Mouse (Mus musculus) urinary bladder, adult 2 months (tissue): ENCODE measurements around the gene Tspear. TPM values are rescaled to one million over a fixed set of nuclear protein-coding genes. Genes with fewer than 3 reads are reported as not detected.

Experiments
- DNase-seq: peaks from one replicate; pipeline ENCODE4 v3.0.0; 2022; ENCODE audit warnings: low spot score
- polyA plus RNA-seq: library from polyadenylated mRNA; depleted of rRNA; stranded (reverse); fragments of >200 nt; gene quantifications from 2 replicates; pipeline ENCODE4 v1.2.3, GENCODE M21; 2012

Tspear gene
- polyA plus RNA-seq, 1 experiment, result 1.6 TPM

DNA sequence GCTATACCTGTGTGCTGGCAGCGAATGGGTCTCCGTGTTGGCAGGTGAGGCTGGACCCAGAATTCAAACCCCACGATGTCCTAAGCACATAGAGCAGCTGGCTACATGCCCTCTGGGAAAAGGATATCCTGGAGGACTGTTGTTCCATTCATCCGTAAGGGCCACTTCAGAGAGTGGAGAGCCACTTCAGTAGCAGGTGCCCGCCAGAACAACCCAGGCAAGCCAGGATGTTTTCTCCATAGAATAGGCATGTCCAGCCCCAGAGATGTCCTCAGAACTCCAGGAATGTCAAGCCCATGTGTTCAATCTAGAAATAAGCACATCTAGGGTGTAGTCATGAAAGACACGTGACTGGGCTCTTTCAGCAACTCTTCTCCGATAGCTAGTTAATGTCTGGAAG is 183.3 kb downstream of the Tspear start:
- DNase-seq, result no peak

DNA sequence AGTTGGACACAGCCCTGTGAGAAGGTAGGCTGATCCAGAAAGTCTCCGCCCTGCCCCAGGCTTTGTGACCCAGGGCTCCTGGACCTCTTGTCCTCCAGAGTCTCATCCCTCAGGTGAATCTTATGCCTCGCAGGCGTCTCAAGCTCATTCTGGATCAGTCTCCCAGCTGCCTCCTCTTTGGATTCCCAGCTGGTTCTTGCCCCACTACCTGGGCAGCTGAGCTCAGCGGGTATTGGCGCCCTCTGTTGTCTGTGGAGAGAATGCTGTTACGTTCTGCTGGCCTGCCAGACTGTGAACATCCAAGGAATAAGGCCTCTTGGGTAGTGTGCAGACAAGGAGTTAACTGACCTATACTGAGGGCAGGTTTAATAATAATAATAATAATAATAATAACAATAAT is 192.6 kb downstream of the Tspear start:
- no peak for DNase-seq

DNA sequence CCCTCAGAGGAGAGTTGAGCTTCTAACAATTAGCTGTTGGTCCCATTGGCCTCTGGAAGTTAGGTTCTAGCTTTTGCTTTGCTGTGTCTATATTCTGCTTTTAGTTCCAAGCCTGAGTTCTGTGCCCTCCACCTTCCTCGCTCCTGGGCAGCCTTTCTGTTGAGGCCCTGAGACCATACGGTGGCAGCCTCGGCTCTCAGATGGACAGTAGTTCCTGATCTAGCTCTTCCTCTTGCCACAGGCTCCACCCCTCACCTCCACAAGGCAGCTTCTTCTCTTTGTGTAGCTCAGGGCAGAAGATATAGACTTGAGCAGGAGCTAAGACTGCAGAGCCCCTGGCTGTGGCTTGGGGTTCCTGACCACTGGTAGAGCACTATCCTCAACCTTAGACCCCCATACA is 193.9 kb downstream of the Tspear start:
- no peak for DNase-seq

DNA sequence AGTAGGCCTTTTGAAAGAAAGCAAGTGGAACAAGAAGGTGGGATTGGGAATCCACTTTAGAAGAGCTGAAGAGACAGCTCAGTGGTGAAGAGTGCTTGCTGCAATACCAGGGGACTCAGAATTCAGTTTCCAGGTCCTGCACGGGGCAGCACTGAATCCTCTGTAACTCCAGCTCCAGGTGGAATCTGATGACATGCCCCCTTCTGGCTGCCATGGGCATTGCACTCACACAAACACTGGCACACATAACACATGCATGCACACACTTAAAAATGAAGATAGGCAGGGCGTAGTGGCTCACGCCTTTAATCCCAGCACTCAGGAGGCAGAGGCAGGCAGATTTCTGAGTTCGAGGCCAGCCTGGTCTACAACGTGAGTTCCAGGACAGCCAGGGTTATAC is 196.2 kb downstream of the Tspear start:
- DNase-seq, result no peak

DNA sequence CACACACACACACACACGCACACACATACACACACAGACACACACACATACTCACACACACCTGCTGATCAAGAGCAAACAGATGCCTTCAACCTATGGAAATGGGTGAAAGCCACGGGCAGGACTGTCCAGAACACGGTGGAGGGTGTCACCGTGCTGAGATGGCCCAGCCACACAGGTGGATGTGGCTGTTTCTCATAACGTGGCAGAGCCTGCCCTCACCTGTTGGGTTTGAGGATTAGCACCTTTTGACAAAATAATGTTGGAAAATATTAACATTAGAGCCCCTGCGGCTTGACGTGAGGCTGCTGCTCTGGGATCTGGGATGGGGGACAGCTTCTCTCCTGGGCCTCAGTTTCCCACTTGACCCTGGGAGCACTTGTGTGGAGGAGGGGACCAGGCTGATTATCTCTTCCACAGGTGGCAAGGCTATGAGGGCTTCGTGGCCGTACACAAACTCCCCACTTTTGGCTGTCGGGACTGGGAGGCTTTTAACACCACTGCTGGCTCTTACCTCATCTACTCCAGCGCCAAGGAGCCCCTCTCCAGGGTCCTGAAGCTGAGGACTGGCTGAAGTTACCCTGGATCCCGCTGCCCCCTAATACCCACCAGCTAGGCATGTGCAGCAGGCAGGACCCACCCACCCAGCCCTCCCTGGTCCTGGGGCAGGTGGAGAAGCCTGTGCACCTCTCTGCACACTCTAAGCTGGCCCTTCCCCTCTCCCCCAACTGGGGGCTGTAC is 199.8 kb downstream of the Tspear start:
- DNase-seq, result no peak

DNA sequence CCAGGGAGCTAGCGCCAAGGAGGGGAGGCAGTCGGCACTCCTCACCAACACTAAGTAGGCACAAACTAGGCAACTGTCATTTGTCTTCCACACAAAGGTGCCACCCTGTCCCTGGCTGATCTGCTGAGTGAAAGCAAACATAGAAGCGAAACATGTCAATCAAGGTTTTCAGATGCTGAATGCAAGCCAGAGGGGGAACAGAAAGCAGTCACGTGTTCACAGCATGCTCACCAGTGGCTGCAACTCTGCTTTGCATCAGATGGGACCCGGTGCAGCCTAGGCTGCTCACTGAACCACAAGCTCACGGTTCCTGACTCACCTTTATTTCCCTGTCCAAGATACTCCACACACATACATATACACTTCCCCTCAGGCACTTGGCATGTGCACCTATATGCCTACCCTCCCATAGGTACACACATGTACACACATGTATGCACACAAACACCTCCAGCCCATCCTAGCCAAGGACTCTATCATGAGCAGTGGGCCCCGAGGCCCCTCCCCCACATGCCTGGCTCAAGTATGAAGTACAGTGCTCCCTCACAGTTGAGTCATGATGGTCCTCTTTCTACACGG is 204.7 kb downstream of the Tspear start:
- no peak for DNase-seq

DNA sequence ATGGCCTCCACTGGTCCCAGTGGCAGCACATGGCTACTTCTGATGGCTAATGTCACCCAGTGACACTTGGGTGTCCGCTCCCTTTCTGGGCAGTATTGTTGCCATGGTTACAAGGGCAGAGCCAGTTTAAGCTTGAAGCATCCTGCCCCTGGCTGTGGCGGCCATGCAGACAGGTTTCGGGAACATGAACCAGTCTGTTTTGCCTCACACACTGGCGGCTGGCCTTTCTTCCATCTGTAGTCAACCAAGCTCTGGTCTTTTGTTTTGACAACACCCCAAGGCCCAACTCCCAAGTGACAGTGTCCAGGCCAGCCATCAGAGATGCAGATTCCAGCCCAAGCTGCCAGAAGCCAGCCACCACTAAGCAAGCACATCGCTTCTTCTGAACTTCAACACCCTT is 209.2 kb downstream of the Tspear start:
- no peak for DNase-seq

DNA sequence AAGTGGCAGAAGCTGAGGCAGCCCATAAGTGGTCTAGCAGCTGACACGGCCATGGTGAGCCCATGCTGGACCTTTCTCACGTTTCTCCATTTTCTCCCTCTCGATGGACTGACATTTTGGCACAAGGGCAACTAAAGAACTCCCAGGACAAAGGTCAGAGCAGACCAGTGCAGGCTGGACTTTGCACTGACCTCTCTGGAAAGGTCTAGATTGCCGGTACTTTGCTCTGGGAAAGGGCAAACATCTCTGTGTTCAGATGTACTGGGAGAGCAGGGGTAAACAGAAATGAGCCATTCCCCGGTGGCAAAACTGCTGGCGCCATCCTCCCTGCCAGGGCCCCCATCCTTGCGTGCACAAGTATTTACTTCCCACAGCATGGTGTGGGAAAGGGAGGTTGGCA is 213.8 kb downstream of the Tspear start:
- DNase-seq, result no peak

DNA sequence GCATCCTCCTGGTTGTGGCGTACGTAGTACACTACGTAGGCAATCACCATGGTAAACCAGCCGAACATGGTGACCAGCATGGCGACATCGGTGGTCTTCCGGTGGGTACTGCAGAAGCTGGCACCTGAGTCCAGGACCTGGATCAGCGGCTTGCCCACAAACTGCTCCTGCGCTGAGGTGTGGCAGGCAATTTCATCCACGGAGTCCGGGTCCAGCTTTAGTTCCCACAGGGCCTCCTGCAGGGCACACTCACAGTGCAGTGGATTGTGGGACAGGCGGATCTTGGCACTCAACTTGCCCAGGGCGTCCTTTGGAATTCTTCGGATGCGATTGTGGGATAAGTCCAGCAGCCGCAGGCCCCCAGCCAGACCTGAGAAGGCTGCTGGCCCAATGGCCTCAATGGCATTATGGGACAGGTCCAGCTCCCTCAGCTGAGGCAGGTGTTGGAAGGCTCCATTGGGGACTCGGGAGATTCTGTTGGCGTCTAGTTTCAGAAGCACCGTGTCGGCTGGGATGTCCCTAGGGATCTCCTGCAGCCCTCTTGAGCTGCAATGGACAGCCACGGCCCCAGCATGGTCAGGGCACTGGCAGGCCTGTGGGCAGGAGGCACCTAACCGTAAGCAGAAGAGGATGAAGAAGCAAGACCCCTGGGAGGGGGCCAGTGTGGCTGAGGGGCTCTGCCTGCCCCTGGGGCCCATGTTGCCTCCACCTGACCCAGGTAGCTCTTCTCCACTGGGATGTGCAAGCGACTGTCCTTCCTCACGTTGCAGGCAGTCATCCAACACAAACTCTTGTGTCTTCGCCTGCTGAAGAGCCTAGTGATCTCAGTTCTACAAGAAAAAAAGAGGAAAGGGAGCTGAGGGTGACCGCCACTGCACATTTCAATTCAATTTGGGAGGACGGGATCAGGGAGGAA is 214.8 kb downstream of the Tspear start:
- DNase-seq, result no peak

DNA sequence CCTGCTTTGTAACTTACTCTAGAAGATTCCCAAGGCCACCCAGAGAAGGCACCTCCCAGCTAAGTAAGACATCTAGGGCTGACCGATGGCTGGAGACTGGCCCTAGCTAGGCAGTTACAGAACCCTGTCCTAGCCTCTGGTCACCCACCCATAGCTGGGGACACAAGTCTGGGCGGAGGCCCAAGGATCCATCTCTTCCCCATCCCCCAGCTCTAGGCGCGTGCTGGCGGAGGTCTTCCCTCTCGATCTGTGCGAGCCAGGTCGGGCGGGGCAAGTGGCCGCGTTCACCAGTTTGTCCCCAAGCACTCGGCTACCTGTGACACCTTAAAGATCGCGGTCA is 215.5 kb downstream of the Tspear start:
- DNase-seq, result no peak

DNA sequence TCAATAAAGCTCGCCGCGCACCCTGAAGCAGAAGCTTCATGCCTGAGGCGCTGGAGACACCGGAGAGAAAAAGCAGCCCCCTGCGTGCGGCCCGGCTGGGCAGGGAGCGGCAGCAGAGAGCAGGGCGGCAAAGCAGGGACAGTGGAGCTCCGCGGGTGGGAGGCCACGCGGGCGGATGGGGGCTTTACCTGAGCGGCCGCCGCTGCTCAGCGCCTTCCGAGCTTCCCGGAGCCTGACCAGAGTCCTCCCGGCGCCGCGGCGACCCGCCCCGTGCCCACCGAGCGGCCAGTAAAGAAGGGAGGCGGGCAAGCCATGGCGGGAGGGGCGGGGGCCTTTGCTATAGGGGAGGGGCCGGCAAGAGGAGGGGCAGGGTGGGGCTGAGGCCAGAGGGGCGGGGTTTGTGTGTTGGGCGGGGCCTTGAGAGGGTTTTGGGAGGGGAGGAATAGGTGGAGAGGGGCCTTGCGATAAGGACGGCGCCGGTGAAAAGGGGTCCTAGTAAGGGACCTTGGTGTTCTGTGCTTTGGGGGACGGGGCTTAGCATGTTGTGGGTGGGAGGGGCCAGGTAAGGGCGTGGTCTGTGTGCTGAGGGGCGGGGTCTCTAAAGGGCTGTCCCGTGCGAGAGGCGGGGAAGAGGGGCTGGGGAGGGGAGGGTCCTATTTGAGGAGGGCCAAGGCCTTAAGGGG is 216.0 kb downstream of the Tspear start, which contains the start of gene Lrrc3:
TSS of gene Lrrc3 (minus strand) at position 326 of the 683 bp plus-strand sequence.
- peak; percentile 54 for DNase-seq

DNA sequence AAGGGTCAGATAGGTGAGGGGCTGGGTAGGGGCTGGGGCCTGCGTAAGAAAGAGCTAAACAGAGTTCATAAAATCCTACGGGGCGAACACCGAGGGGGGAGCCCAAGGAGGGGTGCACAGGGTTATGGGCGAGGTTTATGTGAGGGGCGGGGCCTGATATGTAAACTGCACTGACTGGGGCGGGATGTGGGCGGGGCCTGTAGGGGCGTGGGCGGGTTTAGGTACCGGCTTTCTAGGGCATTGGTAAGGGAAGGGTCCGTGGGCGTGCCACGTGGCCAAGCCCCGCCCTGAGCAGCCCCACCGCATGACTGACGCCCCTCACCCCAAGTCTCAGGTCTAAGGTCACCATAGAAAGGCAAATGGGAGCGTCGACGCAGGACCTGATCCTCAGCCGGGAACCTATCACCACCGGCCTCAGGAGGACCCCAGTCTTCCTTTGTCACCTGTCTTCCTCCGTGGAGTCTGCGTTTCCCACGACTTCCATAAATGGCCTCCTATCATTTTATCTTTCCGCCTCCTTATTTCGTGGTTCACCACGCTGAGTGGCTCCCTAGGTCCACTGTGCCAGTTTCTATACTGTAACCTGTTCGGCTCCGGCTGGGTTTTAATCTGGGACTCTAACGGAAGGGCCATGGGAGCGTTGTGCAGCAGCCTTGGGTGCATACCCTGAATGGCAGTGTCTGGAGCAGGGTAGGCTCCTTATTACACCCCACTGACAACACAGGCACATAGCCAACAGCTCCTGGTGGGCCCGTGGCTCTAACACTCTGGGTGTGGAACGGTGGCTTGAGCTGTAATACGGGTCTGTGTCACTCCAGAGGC is 216.7 kb downstream of the Tspear start:
- no peak for DNase-seq

DNA sequence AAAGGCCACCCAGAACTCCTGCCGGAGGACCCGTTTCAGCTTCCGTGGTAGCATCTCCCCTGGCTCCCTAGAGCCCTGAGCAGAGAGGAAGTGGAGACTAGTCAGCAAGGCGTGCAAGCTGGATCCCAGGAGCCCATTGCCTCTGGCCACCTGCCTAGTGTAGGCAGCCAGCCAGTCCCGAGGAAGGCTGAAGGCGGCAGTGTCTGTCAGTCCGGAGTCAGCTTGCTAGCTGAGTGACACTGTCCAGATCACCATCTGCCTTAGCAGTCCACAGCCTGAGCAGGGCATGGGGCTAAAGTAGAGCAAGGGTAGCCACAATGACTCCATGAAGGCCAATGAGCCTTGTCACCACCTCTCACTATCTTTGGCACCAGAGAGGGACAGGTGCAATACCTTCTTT is 226.2 kb downstream of the Tspear start:
- DNase-seq, result no peak

DNA sequence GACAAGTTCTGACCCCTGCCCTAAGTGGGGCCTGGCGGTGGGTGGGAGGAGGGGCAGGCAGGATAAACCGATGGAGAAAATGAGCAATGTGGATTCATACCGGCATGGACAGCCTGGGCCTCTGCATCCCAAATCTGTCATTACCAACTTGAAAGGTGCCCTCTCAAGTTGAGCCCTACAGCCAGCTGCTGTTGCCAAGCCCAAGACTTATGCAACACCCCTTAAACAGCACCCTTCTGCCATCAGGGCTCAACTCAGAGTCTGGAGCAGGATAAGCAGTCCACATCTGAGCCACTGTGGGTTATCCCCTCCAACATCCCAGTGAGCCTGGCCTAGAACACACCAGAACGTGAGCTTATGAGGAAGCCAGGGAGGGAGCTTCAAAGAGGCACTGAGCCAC is 226.9 kb downstream of the Tspear start:
- no peak for DNase-seq

DNA sequence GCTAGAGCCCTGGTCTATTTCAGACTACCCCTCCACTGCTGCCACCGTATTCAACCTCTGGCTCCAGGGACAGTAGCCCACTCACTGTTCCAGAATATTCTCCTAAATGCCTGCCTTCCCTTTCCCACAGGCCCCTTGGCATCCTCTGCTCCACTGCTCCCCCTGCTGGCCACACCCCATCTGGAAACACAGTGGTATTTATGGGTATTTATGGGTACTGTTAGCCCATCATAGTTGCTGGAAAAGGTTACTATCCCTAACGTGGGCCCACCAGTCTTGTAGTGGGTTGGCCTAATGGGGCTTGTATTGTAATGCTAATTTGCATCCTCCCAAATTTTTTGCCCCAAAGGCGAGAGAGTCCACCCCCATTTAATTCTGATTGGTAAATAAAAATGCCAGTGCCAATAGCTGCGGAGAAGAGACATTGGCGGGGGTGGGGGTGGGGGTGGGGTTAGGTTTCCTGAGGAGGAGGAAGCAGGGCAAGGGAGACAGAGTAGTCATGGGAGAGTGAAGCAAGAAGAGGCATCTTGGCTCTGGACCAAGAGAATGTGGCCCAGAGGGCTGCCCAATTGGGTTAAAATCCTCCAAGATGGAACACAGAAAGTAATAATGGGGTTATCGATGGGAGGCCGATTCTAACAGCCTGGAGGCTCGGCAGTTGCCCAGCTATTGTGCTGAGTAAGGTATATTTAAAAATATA is 230.4 kb downstream of the Tspear start:
- DNase-seq, result peak; percentile 53

DNA sequence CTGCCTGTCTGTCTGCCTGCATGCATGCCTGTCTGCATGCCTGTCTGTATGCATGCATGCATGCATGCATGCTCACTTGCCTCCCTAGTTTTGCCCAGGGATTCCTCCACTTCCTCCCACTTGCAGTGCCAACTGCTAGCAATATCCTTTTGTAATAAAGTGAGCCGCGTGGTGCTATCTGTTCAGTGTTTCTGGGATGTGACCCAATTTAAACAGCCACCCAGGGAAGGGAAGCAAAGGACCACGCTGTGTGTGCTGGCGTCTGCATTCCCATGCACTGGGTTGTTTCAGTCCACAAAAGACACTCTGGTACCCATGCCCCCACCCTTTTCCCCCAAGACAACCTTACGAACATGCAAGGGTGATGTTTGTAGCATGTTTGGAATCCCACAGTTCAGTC is 234.6 kb downstream of the Tspear start:
- no peak for DNase-seq

DNA sequence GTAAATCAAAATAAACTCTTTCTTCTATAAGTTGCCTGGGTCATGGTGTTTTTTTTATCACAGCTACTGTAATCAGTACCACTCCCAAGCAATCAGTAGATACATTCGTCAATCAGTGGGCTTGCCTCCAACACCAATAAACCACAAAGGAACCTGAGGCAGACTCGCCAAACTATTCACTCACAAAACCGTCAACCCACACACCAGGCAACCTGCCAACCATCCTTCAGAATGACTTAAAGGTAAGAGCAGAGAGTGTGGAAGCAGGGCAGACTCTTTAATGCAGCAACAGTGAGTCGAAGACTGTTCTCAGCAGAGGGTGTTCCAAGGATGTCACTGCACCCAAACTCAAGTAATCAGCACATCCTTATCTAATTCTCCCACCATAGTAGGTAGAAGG is 236.3 kb downstream of the Tspear start:
- no peak for DNase-seq

DNA sequence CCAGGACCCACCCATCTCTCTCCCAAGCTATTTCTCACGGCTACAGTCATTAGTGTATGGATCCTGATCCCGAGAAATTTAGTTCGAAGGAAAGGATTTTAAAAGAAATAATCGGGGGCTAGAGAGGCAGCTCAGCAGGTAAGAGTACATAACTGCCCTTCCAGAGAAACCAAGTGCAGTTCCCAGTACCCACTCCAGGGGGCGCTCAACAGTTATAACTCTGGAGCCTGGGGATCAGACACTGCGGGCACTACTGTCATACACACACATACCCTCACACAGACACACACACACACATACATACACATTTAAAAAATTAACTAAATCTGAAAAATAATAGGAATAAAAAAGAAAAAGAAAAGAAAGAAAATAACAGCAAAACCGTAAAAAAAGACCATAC is 239.8 kb downstream of the Tspear start:
- DNase-seq, result peak; percentile 39

DNA sequence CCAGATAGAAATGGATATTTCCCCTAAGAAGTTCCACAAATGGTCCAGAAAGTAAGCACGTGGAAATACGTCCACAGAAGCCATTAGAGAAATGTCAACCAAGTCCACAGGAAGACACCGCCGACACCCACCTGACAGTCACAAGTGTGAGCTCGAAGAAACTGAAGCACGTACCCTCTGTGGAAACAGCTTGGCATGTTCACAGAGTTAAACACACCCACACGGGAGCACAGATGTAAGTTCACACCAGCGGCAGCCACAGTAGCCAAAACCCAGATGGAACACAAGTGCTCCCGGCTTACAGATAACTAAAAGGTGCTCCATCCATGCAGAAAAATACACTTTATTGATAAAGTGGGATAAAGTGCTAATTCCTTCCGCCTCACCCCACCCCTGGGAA is 241.0 kb downstream of the Tspear start:
- no peak for DNase-seq
